Mouse (Mus musculus) thymus, adult 2 months (tissue): ENCODE measurements around the gene Tango2. TPM values are rescaled to one million over a fixed set of nuclear protein-coding genes. Genes with fewer than 3 reads are reported as not detected.
A peak's percentile ranks its signal among the peaks of the same experiment; 100 is the strongest.

Experiments used
- DNase-seq: peaks from one replicate; pipeline ENCODE4 v3.0.0; 2021
- H3K27ac ChIP-seq: fragments of 200-500 bp; 2 replicates; pipeline ENCODE4 v1.5.1; 2012; ENCODE audit warnings: low read length, control low read depth; ENCODE audit not compliant: control insufficient read depth, insufficient read depth
- H3K27me3 ChIP-seq: fragments of 200-500 bp; 2 replicates; pipeline ENCODE4 v1.6.1; 2012; ENCODE audit warnings: mild to moderate bottlenecking, low read length, moderate library complexity, mixed read lengths; ENCODE audit not compliant: control insufficient read depth, insufficient read depth
- H3K36me3 ChIP-seq: fragments of 200-500 bp; 2 replicates; pipeline ENCODE4 v1.6.1; 2012; ENCODE audit warnings: mild to moderate bottlenecking, low read length, moderate library complexity; ENCODE audit not compliant: control insufficient read depth, insufficient read depth
- H3K4me1 ChIP-seq: fragments of 200-500 bp; replicated peaks from 2 replicates; pipeline ENCODE4 v1.6.1; 2012; ENCODE audit warnings: low read length; ENCODE audit not compliant: control insufficient read depth, insufficient read depth
- H3K4me3 ChIP-seq: fragments of 200-500 bp; 2 replicates; pipeline ENCODE4 v1.5.1; 2012; ENCODE audit warnings: mild to moderate bottlenecking, low read length, control low read depth, moderate library complexity; ENCODE audit not compliant: control insufficient read depth, insufficient read depth
- CTCF ChIP-seq: fragments of 200-500 bp; IDR thresholded peaks from 2 replicates; pipeline ENCODE4 v1.5.1; 2012; ENCODE audit warnings: mild to moderate bottlenecking, control low read depth, low read length, moderate library complexity, borderline replicate concordance; ENCODE audit not compliant: control insufficient read depth, poor library complexity, insufficient read depth; ENCODE audit errors: extremely low read depth
- POLR2A ChIP-seq: fragments of 200-500 bp; IDR thresholded peaks from 2 replicates; pipeline ENCODE4 v1.6.1; 2012; ENCODE audit warnings: mild to moderate bottlenecking, low read length, control low read depth, moderate library complexity; ENCODE audit not compliant: control insufficient read depth, poor library complexity, insufficient read depth; ENCODE audit errors: extremely low read depth
- WGBS: fragments of 180-500 bp; shearing (Covaris S2); methylation state at CpG from one replicate; pipeline ENCODE4 v1.1.7; 2018; 5-methylcytosine and 5-hydroxymethylcytosine counted together
- polyA plus RNA-seq: library from polyadenylated mRNA; depleted of rRNA; stranded (reverse); fragments of >200 nt; gene quantifications from 2 replicates; pipeline ENCODE4 v1.2.3, GENCODE M21; 2012

Tango2 gene
- polyA plus RNA-seq, 1 experiment: 67.3 TPM

DNA sequence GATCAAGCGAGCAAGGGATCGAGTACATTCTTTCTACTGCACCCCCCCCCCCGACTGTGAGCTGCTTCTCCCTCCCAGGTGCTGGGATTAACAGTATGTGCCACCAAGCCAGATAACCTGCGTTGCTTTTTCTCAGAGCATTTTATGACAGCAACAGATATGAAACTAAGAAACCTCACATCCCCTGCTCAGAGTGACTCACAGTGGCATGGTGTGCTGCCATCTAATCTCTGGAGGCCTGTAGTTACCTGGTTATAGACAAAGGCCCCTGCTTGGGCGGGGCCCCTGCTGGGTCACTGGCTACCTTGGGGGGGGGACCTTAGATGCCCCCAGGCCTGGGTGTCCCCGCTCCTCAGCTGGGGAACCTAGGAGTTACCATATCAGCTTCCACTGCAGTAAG lies 10.1 kb upstream of the Tango2 start:
- H3K27me3 ChIP-seq: no peaks in the 10 kb centered on the region
- WGBS: 91% methylated on average over 6 of the region's 6 CpGs
- H3K36me3 ChIP-seq: no peaks in the 10 kb centered on the region
- no peaks in the 10 kb centered on the region for H3K4me1 ChIP-seq
- DNase-seq: no peak
- no peak overlapping the region for H3K27ac ChIP-seq
- TF ChIP-seq CTCF (no peak), POLR2A (no peak)
- H3K4me3 ChIP-seq: no peak overlapping the region

GRCm38 (mm10) chr16:18356961-18357360 lies 9.1 kb upstream of the Tango2 start:
- Histone ChIP-seq H3K27ac (no peak overlapping the region), H3K36me3 (no peaks in the 10 kb centered on the region), H3K27me3 (no peaks in the 10 kb centered on the region), H3K4me3 (no peak overlapping the region), H3K4me1 (no peaks in the 10 kb centered on the region)
- 80% methylated on average over 1 of the region's 1 CpGs for WGBS
- TF ChIP-seq POLR2A (no peak), CTCF (no peak)
- no peak for DNase-seq

DNA sequence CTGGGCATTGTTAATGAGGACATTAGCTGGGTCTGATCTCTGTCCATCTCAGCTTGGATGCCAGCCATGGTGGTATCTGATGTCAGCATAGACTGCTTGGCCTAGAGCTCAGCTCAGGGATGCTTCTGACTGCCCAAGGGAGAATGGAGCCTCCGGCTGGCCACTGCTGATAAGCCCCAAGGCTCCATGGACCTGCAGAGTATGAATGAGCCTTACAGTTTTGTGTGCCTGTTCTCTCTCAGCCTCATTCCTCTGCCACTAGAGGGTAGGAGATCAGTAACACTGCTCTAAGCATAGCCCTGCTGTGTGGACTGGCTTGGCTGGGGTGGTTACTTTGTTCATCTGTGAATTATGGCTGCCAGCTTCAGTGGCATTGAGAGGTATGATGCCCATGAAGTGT lies 5.2 kb upstream of the Tango2 start:
- Histone ChIP-seq H3K36me3 (no peaks in the 10 kb centered on the region), H3K4me1 (peaks cover 3% of the 10 kb centered on the region; the same call in 1 of the 2 replicates), H3K27ac (no peak overlapping the region), H3K4me3 (no peak overlapping the region), H3K27me3 (peaks cover 14% of the 10 kb centered on the region)
- no peak for DNase-seq
- TF ChIP-seq POLR2A: no peak
- no peak for TF ChIP-seq CTCF
- WGBS: 95% methylated on average over 1 of the region's 1 CpGs

- Histone ChIP-seq H3K36me3 (no peaks in the 10 kb centered on the region), H3K4me3 (no peak overlapping the region), H3K27me3 (peaks cover 14% of the 10 kb centered on the region), H3K4me1 (peaks cover 7% of the 10 kb centered on the region; the same call in 1 of the 2 replicates), H3K27ac (no peak overlapping the region)
- peak; percentile 32 for DNase-seq
- TF ChIP-seq CTCF: peak; percentile 53; the same call in 1 of the 2 replicates
- no peak for TF ChIP-seq POLR2A
- 51% methylated on average over 5 of the region's 5 CpGs for WGBS
Measured at GRCm38 (mm10) chr16:18351313-18352055, 3.6 kb upstream of the Tango2 start.

- no peak for DNase-seq
- Histone ChIP-seq H3K27ac (no peak overlapping the region), H3K4me3 (no peak overlapping the region), H3K27me3 (peaks cover 14% of the 10 kb centered on the region), H3K36me3 (no peaks in the 10 kb centered on the region), H3K4me1 (peaks cover 7% of the 10 kb centered on the region; the same call in 1 of the 2 replicates)
- WGBS: 91% methylated on average over 12 of the region's 12 CpGs
- TF ChIP-seq CTCF (no peak), POLR2A (no peak)
Measured at GRCm38 (mm10) chr16:18349761-18350325, 1.9 kb upstream of the Tango2 start.

DNA sequence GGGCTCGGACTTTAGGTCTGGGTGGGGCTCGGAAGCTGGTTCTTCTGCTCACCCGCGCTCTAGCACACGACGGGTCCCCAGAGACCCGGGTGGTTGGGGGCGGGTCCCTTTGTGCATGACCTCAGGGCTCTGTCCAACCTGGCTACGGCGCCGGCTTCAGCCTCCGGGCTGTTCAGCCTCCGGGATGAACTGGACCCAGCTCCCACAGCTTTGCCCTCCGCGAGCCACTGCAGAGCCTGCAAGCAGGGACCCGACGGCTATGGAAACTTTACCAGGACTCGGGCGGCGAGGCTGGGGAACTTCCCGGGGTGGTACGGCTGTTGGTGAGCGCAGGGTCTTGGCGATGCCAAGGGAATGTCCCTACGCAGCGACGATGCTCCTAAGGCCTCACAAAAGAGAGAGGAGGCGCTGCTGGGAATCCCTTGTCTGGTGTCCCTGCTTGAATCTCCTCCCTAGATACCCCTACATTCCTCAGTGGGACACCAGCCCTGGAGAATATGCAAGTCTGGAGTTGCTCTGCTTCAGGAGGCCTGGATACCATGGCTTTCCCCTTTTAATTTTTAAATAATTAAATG lies 785 bp upstream of the Tango2 start:
- H3K4me3 ChIP-seq: peak overlapping the region; percentile 49
- no peak for DNase-seq
- no peak overlapping the region for H3K27ac ChIP-seq
- no peak for TF ChIP-seq POLR2A
- TF ChIP-seq CTCF: no peak
- H3K27me3 ChIP-seq: peaks cover 14% of the 10 kb centered on the region
- WGBS: 11% methylated on average over 28 of the region's 28 CpGs
- no peaks in the 10 kb centered on the region for H3K36me3 ChIP-seq
- H3K4me1 ChIP-seq: peaks cover 12% of the 10 kb centered on the region
